ENCODE assay signal across 15 mouse cellular contexts in the genomic region with DNA sequence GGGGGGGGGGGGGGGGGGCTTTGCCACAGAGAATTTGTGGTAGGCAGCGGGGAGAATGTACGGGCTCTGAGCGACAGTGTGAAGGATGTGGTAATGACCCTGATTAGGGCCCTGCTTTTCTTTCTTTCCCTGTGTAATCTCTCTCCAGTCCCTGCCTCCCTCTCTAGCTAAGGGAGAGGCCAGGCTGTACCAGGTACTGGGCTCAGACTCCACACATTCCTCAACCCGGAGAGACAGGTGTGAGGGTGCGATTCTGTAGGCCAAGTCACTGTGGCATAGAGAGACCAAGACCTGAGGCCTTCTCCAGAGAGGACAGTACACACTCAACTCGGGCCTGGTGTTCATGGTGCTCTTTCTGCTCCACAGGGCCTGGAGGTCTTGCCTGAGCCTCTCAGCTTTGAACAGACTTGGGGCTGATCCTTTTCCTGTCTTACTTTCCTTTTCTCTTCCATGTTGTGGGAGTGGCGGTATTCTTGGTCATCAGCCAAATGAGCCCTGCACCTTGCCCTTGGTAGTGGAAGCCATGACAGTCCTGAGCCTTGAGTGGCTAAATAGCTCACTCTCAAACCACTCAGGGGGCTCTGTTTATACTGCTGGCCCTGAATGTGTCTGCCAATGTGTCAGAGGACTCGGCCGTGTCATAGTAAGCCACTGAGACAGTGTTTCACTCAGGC. TPM values are rescaled to one million over a fixed set of nuclear protein-coding genes. Genes with fewer than 3 reads are reported as not detected.
A peak's percentile ranks its signal among the peaks of the same experiment; 100 is the strongest.
DNase-seq lines count a peak whose midpoint lies in the region; ATAC-seq and TF ChIP-seq lines count a peak whose summit lies in the region.
"Had no signal": no experiment of that assay in that cellular context is flagged by ENCODE, and none has a peak within 500 bp of the region (broad histone marks: within the 10 kb centered on the region; RNA-seq: fewer than 3 reads in every experiment).

No protein-coding gene starts in this region.

- peak; percentile 84 for DNase-seq in heart, adult 11 months
- no peak for DNase-seq in heart, postnatal 25 days (ENCODE audit: low spot score)
- peak; percentile 35 for DNase-seq in 3134 (ENCODE audit: extremely low read depth, insufficient read length, low spot score)
- no peak for DNase-seq in hindbrain, embryonic 14.5 days (ENCODE audit: low spot score)
- DNase-seq in kidney, postnatal 0 days (ENCODE audit: low spot score) = peak; percentile 50
- DNase-seq in left cerebral cortex, adult 18-20 months (ENCODE audit: low spot score in 2 of 2) = no peak
- DNase-seq in ovary, postnatal 10 days (ENCODE audit: low spot score) = no peak
- DNase-seq in B cell, adult 2 months = no peak
- DNase-seq: adrenal gland, postnatal 25 days; cerebellum, postnatal 36 days; gastrocnemius, postnatal 10 days; right cerebral cortex, adult 18-20 months had no signal

- H3K36me3 ChIP-seq in hindbrain, embryonic 14.5 days (replicated peaks; ENCODE audit: control insufficient read depth, insufficient read depth) = no peaks in the 10 kb centered on the region
- H3K36me3 ChIP-seq in kidney, postnatal 0 days (ENCODE audit: insufficient read depth, low read length) = no peaks in the 10 kb centered on the region
- H3K36me3 ChIP-seq: midbrain, embryonic 12.5 days had no signal

- peak overlapping the region; percentile 32; the same call in 1 of the 2 replicates for H3K27ac ChIP-seq in hindbrain, embryonic 14.5 days
- peak overlapping the region; percentile 85 for H3K27ac ChIP-seq in kidney, postnatal 0 days
- H3K27ac ChIP-seq: midbrain, embryonic 12.5 days had no signal

- no peaks in the 10 kb centered on the region for H3K4me1 ChIP-seq in hindbrain, embryonic 14.5 days (replicated peaks; ENCODE audit: control insufficient read depth, insufficient read depth, low read length)
- H3K4me1 ChIP-seq in kidney, postnatal 0 days (replicated peaks; ENCODE audit: insufficient read depth, low read length) = no peaks in the 10 kb centered on the region
- H3K4me1 ChIP-seq: midbrain, embryonic 12.5 days had no signal

- WGBS in hindbrain, embryonic 14.5 days = 63% methylated on average over 9 of the region's 9 CpGs
- 38% methylated on average over 9 of the region's 9 CpGs for WGBS in kidney, postnatal 0 days

- ATAC-seq in hindbrain, embryonic 14.5 days (ENCODE audit: low FRiP score) = no peak
- ATAC-seq in kidney, postnatal 0 days (replicated peaks; ENCODE audit: low FRiP score, low read depth) = peak; percentile 61; the same call in 1 of the 2 replicates
- ATAC-seq: forebrain, embryonic 14.5 days; lung, postnatal 0 days had no signal

- H3K4me3 ChIP-seq in hindbrain, embryonic 14.5 days (replicated peaks; ENCODE audit: low read length) = no peak overlapping the region
- no peak overlapping the region for H3K4me3 ChIP-seq in kidney, postnatal 0 days (replicated peaks; ENCODE audit: low read depth, low read length)
- H3K4me3 ChIP-seq: midbrain, embryonic 12.5 days had no signal

- H3K4me2 ChIP-seq in hindbrain, embryonic 14.5 days (replicated peaks) = no peak overlapping the region
- no peak overlapping the region for H3K4me2 ChIP-seq in kidney, postnatal 0 days (ENCODE audit: low read length)
- H3K4me2 ChIP-seq: midbrain, embryonic 12.5 days had no signal

- H3K27me3 ChIP-seq in hindbrain, embryonic 14.5 days (ENCODE audit: control insufficient read depth, insufficient read depth, low read length) = no peaks in the 10 kb centered on the region
- H3K27me3 ChIP-seq in kidney, postnatal 0 days (ENCODE audit: insufficient read depth, low read length) = no peaks in the 10 kb centered on the region

- H3K9me3 ChIP-seq in hindbrain, embryonic 14.5 days (ENCODE audit: control insufficient read depth, low read length) = no peaks in the 10 kb centered on the region
- H3K9me3 ChIP-seq in kidney, postnatal 0 days (replicated peaks; ENCODE audit: low read length) = no peaks in the 10 kb centered on the region
- H3K9me3 ChIP-seq: midbrain, embryonic 12.5 days had no signal

- intact Hi-C loops in heart, postnatal 25 days (cut with DNase I) = no loop called here

- no peak overlapping the region for H3K9ac ChIP-seq in hindbrain, embryonic 14.5 days
- 0 out of 2 replicates have a peak overlapping the region, but pooled peaks have one; percentile 2 for H3K9ac ChIP-seq in kidney, postnatal 0 days (ENCODE audit: low read depth, low read length)
- H3K9ac ChIP-seq: midbrain, embryonic 12.5 days had no signal

- TF ChIP-seq CTCF in kidney, postnatal 0 days (IDR thresholded peaks at IDR 0.05; ENCODE audit: low read depth) = no peak

RNA-seq across cellular contexts. Expression of a gene that starts 30.7 kb away (rescaled TPM):
- total RNA-seq in heart, postnatal 25 days (2021) = 100 to 1,000 TPM; 494 to 517 TPM
- 2,816 and 2,951 TPM in 2 replicates for polyA plus RNA-seq in hindbrain, embryonic 14.5 days (2014; fragmentation: Nextera tagmentation; extraction: Ambion mirVana)
- polyA plus RNA-seq in kidney, postnatal 0 days (2015; fragmentation: Nextera tagmentation; extraction: Ambion mirVana) = 2,528 and 2,557 TPM in 2 replicates
- total RNA-seq in left cerebral cortex, adult 18-20 months (2021) = 100 to 1,000 TPM; 249 to 263 TPM

RNA-seq across cellular contexts. Expression of a gene that starts 57.2 kb away (rescaled TPM):
- 10 to 100 TPM; 22.6 to 24.8 TPM for total RNA-seq in heart, postnatal 25 days (2021)
- polyA plus RNA-seq in hindbrain, embryonic 14.5 days (2014; fragmentation: Nextera tagmentation; extraction: Ambion mirVana) = 27.1 and 27.6 TPM in 2 replicates
- 18.5 and 19.6 TPM in 2 replicates for polyA plus RNA-seq in kidney, postnatal 0 days (2015; fragmentation: Nextera tagmentation; extraction: Ambion mirVana)
- 10 to 100 TPM; 36.3 to 36.7 TPM for total RNA-seq in left cerebral cortex, adult 18-20 months (2021)

Comparison
In these comparisons a context has a peak if more than half of its experiments do, and no peak if none do; other contexts are left out.
1. DNase-seq: peak in heart, adult 11 months (single experiment), 3134 (single experiment) and kidney, postnatal 0 days (single experiment); none in heart, postnatal 25 days (single experiment), hindbrain, embryonic 14.5 days (single experiment), left cerebral cortex, adult 18-20 months (0 of 2), ovary, postnatal 10 days (single experiment) and B cell, adult 2 months (0 of 2).